Mouse (Mus musculus) kidney, adult 2 months (tissue): Measurements from ENCODE around the gene Snx30. TPM values are rescaled to one million over a fixed set of nuclear protein-coding genes. Genes with fewer than 3 reads are reported as not detected.

Source experiments
- DNase-seq: peaks from one replicate; pipeline ENCODE4 v3.0.0; 2021
- H3K27ac ChIP-seq: fragments of 200-500 bp; 2 replicates; pipeline ENCODE4 v1.5.1; 2012; ENCODE audit warnings: low read depth, low read length, control low read depth, inconsistent platforms; ENCODE audit not compliant: insufficient read depth
- H3K27me3 ChIP-seq: fragments of 200-500 bp; replicated peaks from 2 replicates; pipeline ENCODE4 v1.6.1; 2012; ENCODE audit warnings: mild to moderate bottlenecking, moderate library complexity, low read length, inconsistent platforms; ENCODE audit not compliant: control insufficient read depth, insufficient read depth
- H3K36me3 ChIP-seq: fragments of 200-500 bp; 2 replicates; pipeline ENCODE4 v1.6.1; 2012; ENCODE audit warnings: mild to moderate bottlenecking, moderate library complexity, low read length, inconsistent platforms; ENCODE audit not compliant: control insufficient read depth, insufficient read depth
- H3K4me1 ChIP-seq: fragments of 200-500 bp; 2 replicates; pipeline ENCODE4 v1.6.1; 2011; ENCODE audit warnings: low read length; ENCODE audit not compliant: control insufficient read depth, insufficient read depth
- H3K4me3 ChIP-seq: fragments of 200-500 bp; 2 replicates; pipeline ENCODE4 v1.5.1; 2011; ENCODE audit warnings: mild to moderate bottlenecking, low read depth, low read length, control low read depth; ENCODE audit not compliant: insufficient read depth
- CTCF ChIP-seq: fragments of 200-500 bp; conservative IDR thresholded peaks from 2 replicates; pipeline ENCODE4 v1.5.1; 2011; ENCODE audit warnings: low read depth, mild to moderate bottlenecking, control low read depth, low read length, moderate library complexity, mixed read lengths; ENCODE audit not compliant: insufficient read depth, insufficient read length
- POLR2A ChIP-seq: fragments of 200-500 bp; IDR thresholded peaks from one replicate; pipeline ENCODE4 v1.6.1; 2011; ENCODE audit warnings: low read depth, low read length, control low read depth
- WGBS: fragments of 180-500 bp; shearing (Covaris S2); methylation state at CpG from one replicate; pipeline ENCODE4 v1.1.7; 2018; 5-methylcytosine and 5-hydroxymethylcytosine counted together
- polyA plus RNA-seq: library from polyadenylated mRNA; depleted of rRNA; stranded (reverse); fragments of >200 nt; gene quantifications from 2 replicates; pipeline ENCODE4 v1.2.3, GENCODE M21; 2012

Snx30 gene
- polyA plus RNA-seq, 1 experiment = 5.2 TPM

DNA sequence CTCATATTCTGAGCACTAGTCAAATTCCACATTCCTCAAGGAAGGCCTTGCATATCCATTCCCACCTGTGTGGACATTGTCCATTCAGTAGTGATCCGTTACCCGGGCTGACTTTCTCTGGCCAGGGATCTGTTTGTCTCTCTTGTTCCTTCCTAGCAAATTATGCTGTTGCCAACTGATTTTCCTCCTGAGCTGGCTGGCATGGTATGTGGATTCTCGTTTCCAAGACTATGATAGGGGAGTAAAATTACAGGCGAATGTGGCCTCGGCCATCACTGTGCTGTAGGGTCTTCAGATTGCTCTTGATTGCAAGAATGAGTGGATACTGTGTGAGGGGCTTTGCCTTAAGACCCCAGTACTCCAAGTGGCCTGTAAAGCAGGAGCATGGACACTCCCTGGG, 20.7 kb downstream of the Snx30 start:
- H3K36me3 ChIP-seq = no peaks in the 10 kb centered on the region
- DNase-seq = peak; percentile 33
- H3K27me3 ChIP-seq = no peaks in the 10 kb centered on the region
- no peak overlapping the region for H3K4me3 ChIP-seq
- WGBS = 79% methylated on average over 5 of the region's 5 CpGs
- H3K4me1 ChIP-seq = peaks cover 8% of the 10 kb centered on the region; the same call in 1 of the 2 replicates
- no peak for TF ChIP-seq CTCF
- H3K27ac ChIP-seq = no peak overlapping the region

DNA sequence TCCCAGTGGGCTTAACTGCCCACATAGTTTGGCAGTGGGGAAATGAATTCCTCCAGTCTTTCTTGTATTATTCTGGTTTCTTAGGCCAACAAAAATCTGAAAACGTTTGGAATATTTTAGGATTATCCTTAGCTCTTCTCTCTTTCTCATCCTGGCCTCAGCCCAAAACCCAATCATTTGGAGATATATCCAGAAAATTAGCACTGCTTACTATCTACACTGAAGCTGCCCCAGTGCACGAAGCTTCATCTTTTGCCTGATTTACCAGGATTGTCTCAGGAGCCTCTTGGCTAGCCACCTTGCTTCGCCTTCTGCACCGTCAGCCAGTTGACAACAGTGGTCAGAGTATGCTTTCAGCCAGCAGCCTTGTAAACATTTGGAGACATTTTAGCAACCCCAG, 23.4 kb downstream of the Snx30 start:
- Histone ChIP-seq H3K27ac (no peak overlapping the region), H3K27me3 (no peaks in the 10 kb centered on the region), H3K4me3 (no peak overlapping the region), H3K4me1 (peaks cover 3% of the 10 kb centered on the region; the same call in 1 of the 2 replicates), H3K36me3 (no peaks in the 10 kb centered on the region)
- no peak for DNase-seq
- TF ChIP-seq POLR2A (no peak), CTCF (no peak)
- WGBS = 82% methylated on average over 4 of the region's 4 CpGs

DNA sequence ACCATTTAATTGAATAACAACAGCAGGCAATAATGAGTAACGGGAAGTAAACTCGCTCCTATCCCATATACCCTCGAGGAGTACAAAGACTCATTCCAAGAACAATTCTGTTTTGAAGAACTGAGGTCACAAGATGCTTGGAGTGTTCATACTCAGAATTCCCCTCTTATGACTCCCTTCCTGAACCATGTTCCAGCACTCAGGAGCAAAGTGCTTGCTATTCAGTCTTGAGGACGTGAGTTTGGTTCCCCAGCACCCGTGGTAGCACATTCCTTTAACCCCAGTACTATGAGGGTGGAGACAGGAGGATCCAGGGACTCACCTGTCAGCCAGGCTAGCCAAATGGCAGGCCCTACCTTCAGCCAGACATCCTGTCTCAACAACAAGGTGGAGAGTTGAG, 25.4 kb downstream of the Snx30 start:
- H3K27me3 ChIP-seq = no peaks in the 10 kb centered on the region
- TF ChIP-seq POLR2A = no peak
- no peak for TF ChIP-seq CTCF
- H3K27ac ChIP-seq = no peak overlapping the region
- H3K4me3 ChIP-seq = no peak overlapping the region
- DNase-seq = no peak
- H3K4me1 ChIP-seq = 0 out of 2 replicates have a peak, but pooled peaks cover 3% of the 10 kb centered on the region
- H3K36me3 ChIP-seq = no peaks in the 10 kb centered on the region
- 75% methylated on average over 5 of the region's 5 CpGs for WGBS

DNA sequence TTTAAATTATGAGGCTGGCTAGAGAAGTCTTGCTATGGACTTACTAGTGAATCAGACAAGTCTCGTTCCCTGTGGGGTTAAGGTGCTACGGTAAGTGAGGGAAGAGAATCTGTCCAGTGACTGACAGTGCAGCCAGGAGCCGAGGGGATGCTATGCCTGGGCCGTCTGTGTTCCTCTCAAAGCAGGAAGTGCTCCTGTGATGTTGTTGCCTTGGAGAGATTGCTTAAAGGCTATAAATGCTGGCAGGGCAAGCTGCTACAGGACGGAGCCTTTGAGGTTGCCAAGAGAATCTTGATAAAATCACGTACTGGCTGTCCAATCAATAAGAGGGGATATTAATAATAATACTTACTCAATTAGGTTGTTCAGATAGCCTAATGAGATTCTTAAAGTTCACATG, 27.2 kb downstream of the Snx30 start:
- Histone ChIP-seq H3K27me3 (no peaks in the 10 kb centered on the region), H3K27ac (no peak overlapping the region), H3K4me1 (peaks cover 5% of the 10 kb centered on the region; the same call in 1 of the 2 replicates), H3K36me3 (no peaks in the 10 kb centered on the region), H3K4me3 (no peak overlapping the region)
- WGBS = 61% methylated on average over 6 of the region's 6 CpGs
- TF ChIP-seq POLR2A (no peak), CTCF (no peak)
- DNase-seq = no peak

DNA sequence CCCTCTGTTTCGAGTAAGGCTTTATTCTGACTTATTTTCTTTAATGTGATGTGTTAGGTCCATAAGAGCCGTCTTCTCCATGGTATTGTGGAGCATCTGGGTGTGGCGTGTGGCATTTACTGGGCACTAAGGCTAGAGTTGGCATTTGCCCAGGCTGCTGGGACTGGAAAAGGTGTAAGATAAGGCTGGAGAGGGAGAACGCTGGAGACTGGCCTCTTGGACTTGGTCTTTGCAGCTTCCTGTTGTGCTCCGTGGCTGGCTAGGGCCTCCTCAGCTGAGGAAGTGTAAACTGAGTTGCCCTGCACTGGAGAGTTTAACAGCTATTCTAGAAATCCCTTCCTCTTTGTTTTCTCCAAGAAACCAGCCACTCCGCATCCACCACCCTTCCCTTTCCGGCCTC, 32.0 kb downstream of the Snx30 start:
- 62% methylated on average over 7 of the region's 7 CpGs for whole genome bisulfite sequencing
- TF ChIP-seq CTCF (no peak), POLR2A (no peak)
- peaks cover 2% of the 10 kb centered on the region; the same call in 1 of the 2 replicates for H3K4me1 ChIP-seq
- no peak overlapping the region for H3K4me3 ChIP-seq
- peak; percentile 41 for DNase-seq
- H3K27me3 ChIP-seq = no peaks in the 10 kb centered on the region
- H3K27ac ChIP-seq = 0 out of 2 replicates have a peak overlapping the region, but pooled peaks have one; percentile 51
- no peaks in the 10 kb centered on the region for H3K36me3 ChIP-seq

DNA sequence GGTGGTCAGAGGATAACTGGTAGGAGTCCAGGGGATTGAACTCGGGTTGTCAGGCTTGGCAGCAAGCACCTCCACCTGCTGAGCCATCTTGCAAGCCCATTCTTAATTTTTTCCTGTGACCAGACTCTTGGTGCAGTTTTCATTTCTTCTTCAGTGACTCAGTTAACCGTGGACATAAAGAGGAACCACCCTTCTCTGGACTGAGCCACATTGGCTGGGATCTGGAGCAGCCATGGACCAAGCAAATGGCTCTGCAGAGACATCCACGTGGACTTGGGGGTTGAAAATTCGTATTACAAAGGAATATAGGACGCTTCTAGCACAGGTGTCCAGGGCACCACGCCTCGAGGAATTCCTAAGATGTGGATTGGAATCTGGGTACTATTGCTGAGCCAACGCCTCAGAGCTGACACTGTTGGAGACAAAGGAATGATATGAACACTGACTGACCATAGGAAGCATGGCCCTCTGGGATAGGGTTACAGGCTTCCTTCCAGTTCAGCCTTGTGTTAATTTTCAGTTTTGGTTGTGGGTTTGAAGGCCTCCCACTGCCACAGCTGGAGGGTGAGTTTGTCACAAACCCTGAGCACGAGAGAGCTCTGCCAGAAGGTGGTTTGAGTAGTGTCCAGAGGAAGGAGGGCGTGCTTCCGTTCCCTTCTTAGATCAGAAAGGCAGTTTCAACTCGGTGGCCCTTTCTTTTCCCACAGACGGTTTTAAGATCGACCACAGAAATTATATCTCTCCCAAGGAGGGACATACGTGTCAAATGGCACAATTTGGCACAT, 39.0 kb downstream of the Snx30 start:
- Histone ChIP-seq H3K36me3 (no peaks in the 10 kb centered on the region), H3K27me3 (no peaks in the 10 kb centered on the region), H3K4me3 (no peak overlapping the region), H3K27ac (peak overlapping the region; percentile 37), H3K4me1 (peaks cover 13% of the 10 kb centered on the region)
- 38% methylated on average over 15 of the region's 15 CpGs for WGBS
- DNase-seq = peak; percentile 30
- no peak for TF ChIP-seq CTCF
- TF ChIP-seq POLR2A = no peak

DNA sequence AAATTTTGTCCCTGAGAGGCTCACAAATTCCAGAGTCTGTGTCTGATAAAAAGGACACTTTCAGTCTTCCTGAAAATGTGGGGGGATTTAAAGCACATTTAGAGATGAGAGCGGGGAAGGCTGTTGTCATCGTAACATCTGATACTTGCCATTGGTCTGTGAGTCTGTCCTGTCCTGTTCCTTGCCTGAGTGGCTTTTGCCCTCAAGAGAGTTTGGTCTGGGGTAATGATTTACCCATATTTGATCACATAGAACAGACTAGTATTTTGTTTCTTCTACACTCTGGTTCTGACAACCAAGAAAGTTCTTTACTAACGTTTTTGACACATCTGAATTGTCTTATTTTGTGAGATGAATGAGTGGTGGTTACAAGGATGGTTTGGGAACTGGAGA, 39.6 kb downstream of the Snx30 start:
- 30% methylated on average over 3 of the region's 3 CpGs for WGBS
- H3K27ac ChIP-seq = peak overlapping the region; percentile 37
- H3K36me3 ChIP-seq = no peaks in the 10 kb centered on the region
- no peaks in the 10 kb centered on the region for H3K27me3 ChIP-seq
- no peak for TF ChIP-seq CTCF
- TF ChIP-seq POLR2A = no peak
- H3K4me1 ChIP-seq = peaks cover 13% of the 10 kb centered on the region
- no peak overlapping the region for H3K4me3 ChIP-seq
- DNase-seq = peak; percentile 80
